Mouse (Mus musculus) adrenal gland (tissue): ENCODE measurements around the gene Palm3.
"Not testable (repeated sequence)": the region's sequence is repeated elsewhere in the genome, so short reads cannot be mapped to it uniquely, and the experiment has no call there.

Experiments used
- intact Hi-C: fragments of 180-260 bp; cut with DNase I; formaldehyde crosslinking; loops from one replicate; pipeline ENCODE4 v1.15.1; 2025
- long read RNA-seq, 2 experiments: library from polyadenylated mRNA; unstranded; transcript quantifications; one replicate each; pipeline ENCODE4 v2.0.0; 2020; ENCODE audit warnings: borderline replicate concordance in 1 of 2; ENCODE audit not compliant: insufficient replicate concordance in 1 of 2

Gene Palm3
- long read RNA-seq, experiment 1, result 0 reads
- long read RNA-seq, experiment 2, result 0 reads

GRCm38 (mm10) chr8:84021096-84021495, at the start of gene Palm3:
Palm3 (plus strand) TSS chr8:84021471.
- intact Hi-C loops, result no loop called here

- intact Hi-C loops, result no loop called here
Observed at GRCm38 (mm10) chr8:83971661-83972060, 49.6 kb upstream of the Palm3 start.

GRCm38 (mm10) chr8:83972150-83973120, 48.8 kb upstream of the Palm3 start, which contains the start of gene Prkaca:
Prkaca (plus strand) TSS chr8:83972993.
- intact Hi-C loops, result no loop called here

- intact Hi-C loops, result no loop called here
Observed at GRCm38 (mm10) chr8:83973161-83974031, 47.9 kb upstream of the Palm3 start.

GRCm38 (mm10) chr8:83974521-83974920, 46.8 kb upstream of the Palm3 start:
- intact Hi-C loops, result no loop called here

- intact Hi-C loops, result no loop called here
Observed at GRCm38 (mm10) chr8:83976101-83976630, 45.1 kb upstream of the Palm3 start.

GRCm38 (mm10) chr8:83976779-83977350, 44.4 kb upstream of the Palm3 start:
- intact Hi-C loops, result no loop called here

- intact Hi-C loops, result no loop called here
Observed at GRCm38 (mm10) chr8:83977646-83978045, 43.6 kb upstream of the Palm3 start.

- intact Hi-C loops, result no loop called here
Observed at GRCm38 (mm10) chr8:83978200-83978599, 43.1 kb upstream of the Palm3 start.

- intact Hi-C loops, result no loop called here
Observed at GRCm38 (mm10) chr8:83980250-83980649, 41.0 kb upstream of the Palm3 start.

GRCm38 (mm10) chr8:83980845-83981244, 40.4 kb upstream of the Palm3 start:
- intact Hi-C loops, result no loop called here

- intact Hi-C loops, result no loop called here
Observed at GRCm38 (mm10) chr8:83981533-83981932, 39.7 kb upstream of the Palm3 start.

GRCm38 (mm10) chr8:83982449-83982848, 38.8 kb upstream of the Palm3 start:
- intact Hi-C loops, result no loop called here

GRCm38 (mm10) chr8:83983222-83983621, 38.0 kb upstream of the Palm3 start:
- intact Hi-C loops, result not testable (repeated sequence)

GRCm38 (mm10) chr8:83989243-83989642, 32.0 kb upstream of the Palm3 start:
- intact Hi-C loops, result no loop called here

- intact Hi-C loops, result no loop called here
Observed at GRCm38 (mm10) chr8:83990170-83990569, 31.1 kb upstream of the Palm3 start.

- intact Hi-C loops, result no loop called here
Observed at GRCm38 (mm10) chr8:83992488-83992887, 28.8 kb upstream of the Palm3 start.

GRCm38 (mm10) chr8:83994030-83994429, 27.2 kb upstream of the Palm3 start:
- intact Hi-C loops, result no loop called here

GRCm38 (mm10) chr8:83995973-83996372, 25.3 kb upstream of the Palm3 start:
- intact Hi-C loops, result no loop called here

- intact Hi-C loops, result no loop called here
Observed at GRCm38 (mm10) chr8:83996567-83997505, 24.4 kb upstream of the Palm3 start.
